Mouse (Mus musculus) midbrain, embryonic 14.5 days (tissue): ENCODE results near the gene E130309D02Rik. TPM values are rescaled to one million over a fixed set of nuclear protein-coding genes. Genes with fewer than 3 reads are reported as not detected.

ENCODE experiments used
- ATAC-seq: fragments of 200-750 bp; cut with Nextera tagmentation; 2 replicates; pipeline ENCODE4 v1.8.0; 2017; ENCODE audit warnings: moderate number of reproducible peaks, moderate library complexity; ENCODE audit not compliant: low FRiP score, low TSS enrichment
- DNase-seq: peaks from one replicate; pipeline ENCODE4 v3.0.0-alpha.2; 2015
- H3K27ac ChIP-seq: fragments of 300-500 bp; sonication (generic); replicated peaks from 2 replicates; pipeline ENCODE4 v1.5.1; 2014; ENCODE audit warnings: mild to moderate bottlenecking, low read depth, low read length, moderate library complexity
- H3K27me3 ChIP-seq: fragments of 300-500 bp; sonication (generic); 2 replicates; pipeline ENCODE4 v1.6.1; 2014; ENCODE audit warnings: low read length, control low read depth, mixed read lengths; ENCODE audit not compliant: control insufficient read depth, insufficient read depth
- H3K36me3 ChIP-seq: fragments of 300-500 bp; sonication (generic); 2 replicates; pipeline ENCODE4 v1.6.1; 2014; ENCODE audit warnings: low read length, control low read depth; ENCODE audit not compliant: control insufficient read depth, insufficient read depth
- H3K4me1 ChIP-seq: fragments of 300-500 bp; sonication (generic); 2 replicates; pipeline ENCODE4 v1.6.1; 2014; ENCODE audit warnings: mild to moderate bottlenecking, antibody characterized with exemption, low read length, control low read depth; ENCODE audit not compliant: control insufficient read depth, insufficient read depth
- H3K4me2 ChIP-seq: fragments of 300-500 bp; sonication (generic); 2 replicates; pipeline ENCODE4 v1.6.1; 2014; ENCODE audit warnings: mild to moderate bottlenecking, low read length, moderate library complexity
- H3K4me3 ChIP-seq: fragments of 300-500 bp; sonication (generic); replicated peaks from 2 replicates; pipeline ENCODE4 v1.5.1; 2014; ENCODE audit warnings: low read depth, low read length
- H3K9ac ChIP-seq: fragments of 300-500 bp; sonication (generic); replicated peaks from 2 replicates; pipeline ENCODE4 v1.6.1; 2014; ENCODE audit warnings: mild to moderate bottlenecking, low read length, moderate library complexity
- H3K9me3 ChIP-seq: fragments of 300-500 bp; sonication (generic); 2 replicates; pipeline ENCODE4 v1.6.1; 2016; ENCODE audit warnings: low read length, control low read depth, mixed read lengths; ENCODE audit not compliant: control insufficient read depth
- WGBS: fragments of 180-500 bp; shearing (Covaris S2); extraction: QIAGEN DNeasy Blood & Tissue Kit; methylation state at CpG from one replicate; pipeline ENCODE4 v1.1.7; 2014; 5-methylcytosine and 5-hydroxymethylcytosine counted together
- polyA plus RNA-seq: library from polyadenylated mRNA; unstranded; fragments of >200 nt; fragmentation: Nextera tagmentation; extraction: Ambion mirVana; gene quantifications from 2 replicates; pipeline ENCODE4 v1.2.1, GENCODE M21; 2014

E130309D02Rik gene
- 30.0 and 30.8 TPM in 2 replicates for polyA plus RNA-seq

DNA sequence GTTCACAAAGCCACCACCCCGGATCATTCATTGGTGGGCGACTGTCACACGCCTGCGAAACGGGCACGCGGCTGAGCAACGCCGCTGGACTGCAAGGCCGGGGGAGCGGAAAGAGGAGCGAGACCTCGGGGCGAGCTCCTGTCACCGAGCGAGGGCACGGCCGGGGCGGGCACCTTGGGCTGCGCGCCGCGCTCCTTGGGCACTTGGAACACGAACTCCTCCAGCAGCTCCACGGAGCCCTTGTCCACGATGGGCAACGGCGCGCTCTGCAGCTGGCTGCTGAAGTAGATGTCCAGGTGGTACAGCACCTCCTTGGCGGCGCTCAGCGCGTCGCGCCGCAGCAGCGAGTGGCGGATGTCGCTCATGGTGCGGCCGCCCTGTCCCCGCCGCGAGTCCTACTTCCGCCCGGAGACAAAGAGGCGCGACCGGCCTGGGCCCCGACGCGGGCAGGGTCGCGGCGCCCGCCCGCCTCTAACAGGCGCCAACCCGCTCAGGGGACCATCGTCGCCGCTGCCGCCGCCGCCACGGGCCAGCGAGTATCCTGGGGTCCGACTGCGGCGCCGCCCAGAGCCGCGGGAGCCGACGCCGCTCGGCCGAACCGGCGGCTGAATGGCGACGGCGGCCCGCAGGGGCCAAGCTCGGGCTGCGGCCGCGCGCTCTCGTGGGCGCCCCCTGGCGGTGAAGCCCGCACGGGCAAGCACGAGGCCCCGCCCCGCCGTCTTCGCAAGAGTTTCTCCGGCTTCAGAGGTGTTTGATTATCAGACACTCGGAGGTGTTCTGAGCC, at the start of gene E130309D02Rik:
E130309D02Rik (minus strand) TSS at position 631 of the 784 bp plus-strand sequence.
- H3K4me1 ChIP-seq, result peaks cover 17% of the 10 kb centered on the region
- ATAC-seq, result peak; percentile 79
- no peaks in the 10 kb centered on the region for H3K27me3 ChIP-seq
- DNase-seq, result peak; percentile 95
- peak within 1 kb of the TSS; percentile 96 for H3K27ac ChIP-seq
- peak within 1 kb of the TSS; percentile 87 for H3K4me3 ChIP-seq
- peaks cover 61% of the 10 kb centered on the region for H3K36me3 ChIP-seq
- WGBS, result under 1% methylated on average over 100 of the region's 101 CpGs
- H3K4me2 ChIP-seq, result peak within 1 kb of the TSS; percentile 88
- H3K9me3 ChIP-seq, result no peaks in the 10 kb centered on the region
- peak within 1 kb of the TSS; percentile 97 for H3K9ac ChIP-seq

GRCm38 (mm10) chr5:143363678-143364615, 48.8 kb upstream of the E130309D02Rik start:
- DNase-seq (peak; percentile 69), ATAC-seq (peak; percentile 55; the same call in 1 of the 2 replicates)
- H3K36me3 ChIP-seq, result no peaks in the 10 kb centered on the region
- peak overlapping the region; percentile 43 for H3K4me3 ChIP-seq
- peak overlapping the region; percentile 57 for H3K9ac ChIP-seq
- H3K4me1 ChIP-seq, result peaks cover 12% of the 10 kb centered on the region
- peak overlapping the region; percentile 92 for H3K4me2 ChIP-seq
- no peak overlapping the region for H3K27ac ChIP-seq
- H3K9me3 ChIP-seq, result no peaks in the 10 kb centered on the region
- peaks cover 18% of the 10 kb centered on the region; the same call in 1 of the 2 replicates for H3K27me3 ChIP-seq
- under 1% methylated on average over 45 of the region's 47 CpGs for WGBS

GRCm38 (mm10) chr5:143361428-143361827, 46.3 kb upstream of the E130309D02Rik start:
- Histone ChIP-seq H3K4me2 (no peak overlapping the region), H3K4me3 (no peak overlapping the region), H3K27ac (no peak overlapping the region), H3K4me1 (peaks cover 16% of the 10 kb centered on the region), H3K27me3 (peaks cover 15% of the 10 kb centered on the region; the same call in 1 of the 2 replicates), H3K9me3 (no peaks in the 10 kb centered on the region), H3K36me3 (no peaks in the 10 kb centered on the region), H3K9ac (no peak overlapping the region)
- 69% methylated on average over 7 of the region's 7 CpGs for WGBS
- ATAC-seq (no peak), DNase-seq (no peak)

DNA sequence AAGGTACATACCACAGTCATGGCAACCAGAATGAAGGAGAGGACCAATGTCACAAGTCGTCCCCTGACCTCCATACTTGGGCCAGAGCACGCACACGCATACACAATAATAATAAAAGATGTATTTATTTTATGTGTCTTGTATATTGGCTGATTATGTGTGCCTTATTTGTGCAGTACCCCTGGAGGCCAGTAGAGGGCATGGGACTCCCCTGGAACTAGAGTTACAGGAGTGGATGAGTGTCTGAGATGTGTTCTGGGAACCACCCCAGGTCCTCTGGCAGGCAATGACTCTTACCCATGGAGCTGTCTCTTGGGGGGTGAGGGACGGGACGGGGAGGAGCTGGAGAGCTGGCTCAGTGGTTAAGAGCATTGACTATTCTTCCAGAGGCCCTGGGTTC, 44.8 kb upstream of the E130309D02Rik start:
- peaks cover 16% of the 10 kb centered on the region for H3K4me1 ChIP-seq
- no peak for ATAC-seq
- no peaks in the 10 kb centered on the region for H3K9me3 ChIP-seq
- DNase-seq, result no peak
- H3K4me3 ChIP-seq, result no peak overlapping the region
- no peak overlapping the region for H3K27ac ChIP-seq
- no peak overlapping the region for H3K4me2 ChIP-seq
- no peaks in the 10 kb centered on the region for H3K36me3 ChIP-seq
- WGBS, result 61% methylated on average over 5 of the region's 5 CpGs
- H3K9ac ChIP-seq, result no peak overlapping the region
- peaks cover 11% of the 10 kb centered on the region; the same call in 1 of the 2 replicates for H3K27me3 ChIP-seq

DNA sequence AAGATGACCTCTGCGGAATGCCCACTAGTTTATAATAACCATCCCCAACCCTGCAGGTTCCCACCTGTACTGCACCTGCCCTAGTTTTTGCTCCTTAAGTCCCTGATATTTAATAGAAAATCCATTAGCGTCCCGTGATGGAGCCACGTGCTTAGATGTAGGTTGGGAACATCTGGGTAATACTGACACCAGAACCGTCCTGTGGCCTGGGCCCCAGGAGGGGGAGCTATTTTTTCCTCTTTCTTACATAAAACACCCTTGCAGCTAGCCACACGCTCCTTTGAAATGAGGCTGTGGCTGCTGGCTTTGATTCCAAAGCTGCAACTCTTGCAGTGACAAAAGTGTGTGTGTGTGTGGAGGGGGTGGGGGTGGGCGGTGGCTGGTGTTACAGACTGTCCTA, 44.1 kb upstream of the E130309D02Rik start:
- no peak overlapping the region for H3K27ac ChIP-seq
- peaks cover 10% of the 10 kb centered on the region; the same call in 1 of the 2 replicates for H3K27me3 ChIP-seq
- H3K4me1 ChIP-seq, result peaks cover 13% of the 10 kb centered on the region
- no peaks in the 10 kb centered on the region for H3K9me3 ChIP-seq
- no peak for ATAC-seq
- H3K9ac ChIP-seq, result no peak overlapping the region
- DNase-seq, result no peak
- no peaks in the 10 kb centered on the region for H3K36me3 ChIP-seq
- 36% methylated on average over 7 of the region's 7 CpGs for WGBS
- H3K4me2 ChIP-seq, result no peak overlapping the region
- no peak overlapping the region for H3K4me3 ChIP-seq

DNA sequence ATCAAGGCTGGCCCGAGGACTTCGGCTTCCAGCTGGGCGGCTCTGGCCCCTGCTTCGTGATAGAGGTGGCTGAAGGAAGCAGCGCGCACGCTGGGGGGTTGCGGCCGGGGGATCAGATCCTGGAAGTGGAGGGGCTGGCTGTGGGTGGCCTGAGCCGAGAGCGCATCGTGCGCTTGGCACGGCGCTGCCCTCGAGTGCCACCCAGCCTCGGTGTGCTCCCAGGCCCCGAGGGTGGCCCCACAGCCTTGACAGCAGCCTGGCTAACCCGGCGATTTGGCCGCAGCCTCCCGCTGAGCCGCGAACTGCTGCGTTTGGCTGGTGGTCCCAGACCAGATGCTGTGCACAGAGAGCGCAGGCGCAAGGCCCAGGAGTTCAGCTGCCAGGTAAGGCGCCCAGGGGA, 42.4 kb upstream of the E130309D02Rik start:
- 0 out of 2 replicates have a peak overlapping the region, but pooled peaks have one; percentile 8 for H3K4me3 ChIP-seq
- H3K36me3 ChIP-seq, result no peaks in the 10 kb centered on the region
- H3K4me1 ChIP-seq, result peaks cover 4% of the 10 kb centered on the region; the same call in 1 of the 2 replicates
- H3K27me3 ChIP-seq, result peaks cover 10% of the 10 kb centered on the region; the same call in 1 of the 2 replicates
- WGBS, result 3% methylated on average over 28 of the region's 28 CpGs
- peak overlapping the region; percentile 50 for H3K9ac ChIP-seq
- H3K4me2 ChIP-seq, result peak overlapping the region; percentile 42
- ATAC-seq (no peak), DNase-seq (peak; percentile 20)
- H3K27ac ChIP-seq, result no peak overlapping the region
- H3K9me3 ChIP-seq, result no peaks in the 10 kb centered on the region

- Histone ChIP-seq H3K36me3 (no peaks in the 10 kb centered on the region), H3K27ac (no peak within 1 kb of the TSS), H3K9me3 (no peaks in the 10 kb centered on the region), H3K9ac (peak within 1 kb of the TSS; percentile 50), H3K4me1 (peaks cover 4% of the 10 kb centered on the region; the same call in 1 of the 2 replicates), H3K4me3 (0 out of 2 replicates have a peak within 1 kb of the TSS, but pooled peaks have one; percentile 8), H3K4me2 (peak within 1 kb of the TSS; percentile 42), H3K27me3 (peaks cover 10% of the 10 kb centered on the region; the same call in 1 of the 2 replicates)
- WGBS, result 13% methylated on average over 17 of the region's 17 CpGs
- ATAC-seq (no peak), DNase-seq (no peak)
Observed at GRCm38 (mm10) chr5:143356686-143357388, 41.7 kb upstream of the E130309D02Rik start, which contains the start of gene Grid2ip. Gene Grid2ip (plus strand): TSS chr5:143357338.

DNA sequence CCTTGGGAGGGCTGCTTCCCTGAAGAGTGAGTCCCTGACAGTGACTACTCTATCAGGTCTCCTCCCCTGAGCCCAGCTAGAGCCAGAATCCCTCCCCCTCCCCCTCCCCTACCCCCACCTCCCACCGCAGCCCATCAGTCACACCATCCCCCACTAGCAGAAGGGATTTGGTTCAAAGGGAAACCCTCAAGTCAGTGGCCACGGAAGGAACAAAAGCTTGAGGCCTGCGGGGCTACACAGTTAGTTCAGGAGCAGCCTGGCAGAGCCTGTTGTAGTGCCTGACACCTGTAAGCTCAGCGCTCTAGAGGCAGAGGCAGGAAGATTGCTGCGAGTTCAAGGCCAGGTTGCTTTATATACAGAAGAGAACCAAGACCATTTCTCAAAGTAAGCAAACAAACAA, 40.9 kb upstream of the E130309D02Rik start:
- Histone ChIP-seq H3K36me3 (no peaks in the 10 kb centered on the region), H3K4me1 (peaks cover 4% of the 10 kb centered on the region; the same call in 1 of the 2 replicates), H3K4me2 (no peak overlapping the region), H3K27me3 (peaks cover 10% of the 10 kb centered on the region; the same call in 1 of the 2 replicates), H3K27ac (no peak overlapping the region), H3K9me3 (no peaks in the 10 kb centered on the region), H3K4me3 (no peak overlapping the region), H3K9ac (no peak overlapping the region)
- WGBS, result 25% methylated on average over 5 of the region's 5 CpGs
- ATAC-seq (no peak), DNase-seq (no peak)
